Mouse (Mus musculus): ENCODE measurements at regions not wholly inside any gene's neighbourhood (a gene's known extent, or its start where the extent isn't known, plus 50 kb on each side); places are given as distances from the start of the nearest gene placed in this dataset.

DNA sequence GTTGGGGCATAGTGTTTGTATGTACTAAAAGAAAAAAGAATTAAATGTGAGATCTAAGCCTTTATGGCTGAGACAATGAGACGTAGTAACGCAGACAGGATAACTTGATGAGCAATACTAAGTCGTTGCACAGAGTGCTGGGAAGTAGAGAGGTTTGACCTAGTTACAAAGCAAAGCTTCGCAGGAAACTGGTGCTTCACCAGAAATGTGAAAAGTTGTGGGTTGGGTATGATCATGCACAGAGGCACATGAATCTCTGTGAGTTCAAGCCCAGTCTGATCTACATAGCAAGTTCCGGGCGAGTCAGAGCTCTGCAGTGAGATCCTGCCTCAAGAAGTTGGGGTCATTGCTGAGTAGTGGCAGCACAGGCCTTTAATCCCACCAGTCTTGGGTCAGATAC, 65.3 kb upstream of the Jmy start:
- no peak for DNase-seq (ENCODE audit: low spot score in 2 of 2)

DNA sequence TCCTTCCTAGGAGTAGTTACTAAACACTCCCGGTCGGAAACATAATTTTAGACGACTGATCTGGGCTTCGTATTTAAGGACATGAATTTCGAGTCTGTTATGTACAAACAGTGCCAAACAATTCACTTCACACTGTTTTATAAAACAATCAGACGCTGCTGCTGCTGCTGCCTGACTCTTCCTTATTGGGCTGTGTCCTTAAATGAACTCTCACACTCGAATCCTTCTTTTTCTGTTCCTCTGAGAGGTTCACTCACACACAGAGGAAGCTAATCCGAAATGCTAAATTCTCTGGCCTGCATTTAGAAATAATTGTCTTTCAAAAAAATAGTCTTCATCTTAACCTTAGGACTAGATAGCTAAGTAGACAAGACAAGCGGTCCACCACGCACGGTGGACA, 64.5 kb upstream of the Jmy start:
- DNase-seq (ENCODE audit: low spot score in 2 of 2), result no peak

DNA sequence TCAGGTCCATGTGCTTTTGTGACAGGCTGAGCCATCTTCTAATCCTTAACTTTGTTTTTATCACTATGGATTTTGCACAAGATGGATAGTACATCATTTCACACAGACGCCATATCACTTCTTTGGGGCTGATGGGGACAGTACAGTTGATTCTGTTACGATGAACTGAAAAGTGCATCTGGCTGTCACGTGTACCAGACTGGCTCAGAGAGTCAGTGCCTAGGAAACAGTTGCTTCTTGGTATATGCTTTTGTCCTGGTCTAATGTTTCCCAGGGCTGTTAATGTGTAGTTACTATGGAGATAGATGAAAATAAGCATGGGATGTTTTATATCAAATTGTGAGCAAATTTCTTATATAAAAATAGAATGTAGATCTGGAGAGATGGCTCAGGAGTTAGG, 60.7 kb upstream of the Jmy start:
- peak; percentile 40 to 70 for DNase-seq (ENCODE audit: low spot score in 2 of 2)

DNA sequence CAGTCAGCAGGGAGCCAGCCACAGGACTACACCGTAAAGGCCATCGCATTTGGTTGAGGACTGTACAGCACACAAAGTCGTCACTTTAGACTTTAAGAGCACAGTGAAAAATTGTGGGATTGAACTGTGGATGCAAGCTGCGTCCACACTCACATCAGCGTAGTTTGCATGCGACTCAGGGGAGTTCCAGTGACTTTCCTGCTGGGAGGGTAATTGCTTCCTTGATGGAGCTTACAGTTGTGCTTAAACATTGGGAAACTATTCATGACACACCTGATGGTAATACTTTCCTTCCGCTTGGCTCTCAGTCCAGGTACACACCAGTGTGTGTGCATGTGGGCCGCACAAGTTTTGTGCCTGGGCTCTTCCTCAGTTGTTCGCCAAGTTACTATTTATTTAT, 59.0 kb upstream of the Jmy start:
- no peak for DNase-seq (ENCODE audit: low spot score in 2 of 2)

DNA sequence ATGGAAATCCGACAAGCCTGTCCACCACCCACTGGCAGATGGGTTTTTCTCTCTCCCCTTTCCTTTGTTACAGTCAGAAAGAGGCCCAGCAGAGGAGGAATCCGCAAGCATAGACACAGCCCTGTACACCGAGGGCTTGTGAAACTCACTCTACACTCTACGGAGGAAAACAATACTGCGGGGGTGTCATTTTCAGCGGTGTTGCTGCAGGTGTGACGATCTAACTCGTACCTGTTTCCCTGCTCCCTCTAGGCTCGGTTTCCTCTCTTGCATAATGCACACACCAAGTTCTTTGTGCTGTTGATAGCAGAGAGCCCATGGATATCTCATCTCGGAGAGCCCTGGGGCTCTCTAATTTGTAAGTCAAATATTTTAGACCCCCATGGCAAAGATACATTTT, 56.5 kb upstream of the Jmy start:
- DNase-seq (ENCODE audit: low spot score in 2 of 2), result no peak

DNA sequence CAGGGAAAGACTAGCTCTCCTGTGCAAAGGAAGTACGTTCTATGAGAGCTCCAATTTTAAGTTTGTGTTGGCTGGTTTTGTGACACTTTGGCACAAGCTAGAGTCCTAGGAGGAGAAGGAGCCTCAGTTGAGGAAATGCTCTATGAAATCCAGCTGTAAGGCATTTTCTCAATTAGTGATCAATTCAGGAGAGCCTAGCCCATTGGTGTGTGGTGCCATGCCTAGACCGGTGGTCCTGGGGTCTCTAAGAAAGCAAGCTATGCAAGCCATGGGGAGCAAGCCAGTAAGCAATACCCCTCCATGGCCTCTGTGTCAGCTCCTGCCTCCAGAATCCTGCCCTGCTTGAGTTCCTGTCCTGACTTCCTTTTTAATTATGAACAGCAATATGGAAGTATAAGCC, 55.3 kb upstream of the Jmy start:
- DNase-seq (ENCODE audit: low spot score in 2 of 2), result no peak

DNA sequence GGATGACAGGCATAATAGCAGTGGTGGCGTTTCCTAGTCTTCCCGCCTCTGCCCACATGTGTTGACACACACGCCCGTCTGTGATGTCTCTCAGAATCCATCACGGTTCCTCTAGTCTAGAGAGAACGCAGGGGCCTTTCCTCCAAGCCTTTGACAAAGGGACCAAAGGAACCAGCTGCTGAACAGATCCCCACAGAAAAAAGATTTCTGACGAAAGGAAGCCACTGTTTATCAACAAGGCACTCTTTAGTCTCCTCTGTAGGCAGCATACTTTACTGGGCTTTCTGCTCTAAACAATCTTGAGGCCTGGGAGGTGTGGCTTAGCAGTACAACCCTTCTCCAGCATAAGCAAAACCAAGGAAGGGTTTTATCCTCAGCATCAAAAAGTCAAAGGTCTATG, 54.3 kb upstream of the Jmy start:
- no peak for DNase-seq (ENCODE audit: low spot score in 2 of 2)

DNA sequence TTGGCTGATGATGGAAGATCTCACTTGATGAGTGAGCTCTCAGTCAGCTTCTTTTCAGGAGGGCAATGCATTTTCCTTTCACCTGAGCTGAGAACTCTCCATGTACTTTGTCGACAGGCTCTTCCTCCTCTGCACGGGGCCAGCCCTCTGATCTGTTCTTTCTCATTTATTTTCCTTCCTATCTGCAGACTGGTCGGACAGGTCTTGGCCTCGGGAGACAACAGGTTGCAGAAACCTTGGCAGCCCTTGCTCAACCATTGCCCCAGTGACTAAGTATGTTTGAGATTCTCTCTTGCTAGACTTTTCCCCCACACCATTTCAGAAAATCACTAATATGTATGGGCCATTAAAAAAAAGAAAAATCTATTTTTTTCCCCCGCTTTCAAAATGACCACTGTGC, 53.7 kb upstream of the Jmy start:
- no peak for DNase-seq (ENCODE audit: low spot score in 2 of 2)

DNA sequence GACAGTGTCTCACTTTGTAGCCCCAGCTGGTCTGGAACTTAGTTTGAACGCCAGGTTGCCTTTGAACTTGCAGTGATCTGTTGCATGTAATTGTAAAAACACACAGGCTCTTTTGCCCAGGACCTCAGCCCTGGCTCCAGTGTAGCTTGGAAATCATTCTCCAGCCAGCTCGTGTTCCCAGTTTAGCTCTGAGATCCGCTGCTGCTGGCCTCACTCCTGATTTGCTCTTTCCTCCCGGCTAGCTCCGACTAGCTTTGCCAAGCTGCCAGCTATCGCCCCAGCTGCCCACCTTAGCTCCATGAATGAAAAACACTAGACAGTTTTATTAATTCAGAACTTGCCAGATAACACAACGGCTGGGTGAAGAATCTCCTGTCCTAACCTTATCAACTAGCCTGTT, 50.7 kb upstream of the Jmy start:
- DNase-seq (ENCODE audit: low spot score in 2 of 2), result peak; percentile 37 to 49

Measured in right cerebral cortex, postnatal 10 days (tissue).